Comparison of ENCODE assay signal across 19 mouse cellular contexts in the genomic region with DNA sequence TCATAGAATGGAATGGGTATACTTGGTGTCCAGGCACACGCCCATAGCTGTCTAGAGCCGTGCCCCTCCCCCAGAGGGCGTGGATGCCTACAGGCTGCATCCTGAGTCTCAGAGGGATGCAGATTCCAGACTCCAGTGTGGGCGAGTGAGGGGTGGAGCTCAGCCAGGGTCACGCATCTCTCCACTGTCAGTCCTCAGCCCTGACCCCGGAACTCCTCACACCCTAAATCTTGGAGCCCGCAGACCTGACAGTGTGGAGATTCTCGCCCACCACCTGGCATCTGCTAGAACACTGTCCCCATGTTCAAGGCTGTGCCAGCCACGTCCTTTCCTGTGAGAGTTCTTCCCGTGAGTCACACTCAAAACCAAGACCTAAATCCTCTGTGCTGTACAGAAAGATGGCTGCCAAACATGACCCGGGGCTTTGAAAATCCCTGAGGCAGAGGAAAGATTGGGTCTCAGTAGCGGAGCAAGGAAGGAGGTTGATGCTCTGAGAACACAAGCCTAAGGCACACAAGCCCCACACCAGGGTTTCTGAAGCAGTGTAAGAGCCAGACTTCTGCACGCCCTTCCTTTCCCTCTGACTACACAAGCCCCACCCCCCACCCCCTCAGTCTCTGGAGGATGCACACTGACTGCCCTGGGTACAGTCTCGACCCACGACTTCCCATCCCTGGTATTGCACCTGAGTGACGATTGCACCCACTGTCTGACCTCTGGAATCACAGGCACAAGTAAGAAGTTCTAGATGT. TPM values are rescaled to one million over a fixed set of nuclear protein-coding genes. Genes with fewer than 3 reads are reported as not detected.
DNase-seq lines count a peak whose midpoint lies in the region; ATAC-seq lines count a peak whose summit lies in the region.
"Had no signal": no experiment of that assay in that cellular context is flagged by ENCODE, and none has a peak within 500 bp of the region (broad histone marks: within the 10 kb centered on the region; RNA-seq: fewer than 3 reads in every experiment).

No protein-coding gene starts in this region.

- H3K27me3 ChIP-seq in midbrain, embryonic 10.5 days (ENCODE audit: low read depth, poor library complexity, severe bottlenecking) = peaks cover 87% of the 10 kb centered on the region
- H3K27me3 ChIP-seq in midbrain, embryonic 13.5 days = peaks cover 74% of the 10 kb centered on the region
- H3K27me3 ChIP-seq in midbrain, embryonic 12.5 days = peaks cover 77% of the 10 kb centered on the region

- peaks cover 52% of the 10 kb centered on the region for H3K4me1 ChIP-seq in midbrain, embryonic 10.5 days
- H3K4me1 ChIP-seq in midbrain, embryonic 13.5 days (replicated peaks) = peaks cover 39% of the 10 kb centered on the region
- H3K4me1 ChIP-seq in midbrain, embryonic 12.5 days = peaks cover 35% of the 10 kb centered on the region

- 36% methylated on average over 16 of the region's 16 CpGs for WGBS in midbrain, embryonic 10.5 days
- WGBS in midbrain, embryonic 13.5 days = 35% methylated on average over 16 of the region's 16 CpGs
- WGBS in midbrain, embryonic 12.5 days = 32% methylated on average over 16 of the region's 16 CpGs

- no peak for DNase-seq in midbrain, embryonic 10.5 days (ENCODE audit: low spot score)
- DNase-seq in ES-CJ7 (ENCODE audit: low read depth, low spot score) (peak; percentile 96), ZHBTc4 (ENCODE audit: low read depth, low spot score) (peak; percentile 94)
- no peak for DNase-seq in gastrocnemius, postnatal 4 days (ENCODE audit: low spot score in 2 of 2)
- DNase-seq: cerebellum, adult 2 months; spleen, adult 18-20 months had no signal

- no peaks in the 10 kb centered on the region for H3K36me3 ChIP-seq in midbrain, embryonic 10.5 days
- H3K36me3 ChIP-seq in midbrain, embryonic 13.5 days = no peaks in the 10 kb centered on the region
- H3K36me3 ChIP-seq in midbrain, embryonic 12.5 days = no peaks in the 10 kb centered on the region

- no peak overlapping the region for H3K9ac ChIP-seq in midbrain, embryonic 13.5 days (replicated peaks)
- H3K9ac ChIP-seq in midbrain, embryonic 12.5 days (replicated peaks) = no peak overlapping the region

- H3K27ac ChIP-seq in midbrain, embryonic 10.5 days (replicated peaks) = no peak overlapping the region
- no peak overlapping the region for H3K27ac ChIP-seq in midbrain, embryonic 13.5 days
- H3K27ac ChIP-seq in midbrain, embryonic 12.5 days (replicated peaks) = no peak overlapping the region
- H3K27ac ChIP-seq: stomach, postnatal 0 days had no signal

- no peaks in the 10 kb centered on the region for H3K9me3 ChIP-seq in midbrain, embryonic 10.5 days (replicated peaks)
- H3K9me3 ChIP-seq in midbrain, embryonic 13.5 days = no peaks in the 10 kb centered on the region
- H3K9me3 ChIP-seq in midbrain, embryonic 12.5 days = no peaks in the 10 kb centered on the region

- no peak overlapping the region for H3K4me2 ChIP-seq in midbrain, embryonic 13.5 days (replicated peaks)
- H3K4me2 ChIP-seq in midbrain, embryonic 12.5 days (replicated peaks) = peak overlapping the region; percentile 19; the same call in 1 of the 2 replicates
- H3K4me2 ChIP-seq: liver, embryonic 11.5 days had no signal

- H3K4me3 ChIP-seq in midbrain, embryonic 10.5 days = peak overlapping the region; percentile 31; the same call in 1 of the 2 replicates
- no peak overlapping the region for H3K4me3 ChIP-seq in midbrain, embryonic 13.5 days (replicated peaks)
- H3K4me3 ChIP-seq in midbrain, embryonic 12.5 days = 0 out of 2 replicates have a peak overlapping the region, but pooled peaks have one; percentile 9

- no peak for ATAC-seq in midbrain, embryonic 13.5 days
- no peak for ATAC-seq in midbrain, embryonic 12.5 days (ENCODE audit: low FRiP score, low read depth)
- ATAC-seq in megakaryocyte progenitor cell, adult 5-6 weeks (replicated peaks; ENCODE audit: poor library complexity) = no peak

RNA-seq across cellular contexts. Expression of gene Aym1, which starts 12.3 kb away (rescaled TPM):
- polyA plus RNA-seq in midbrain, embryonic 10.5 days (2016; fragmentation: Nextera tagmentation; extraction: Ambion mirVana) = not detected in 2 replicates
- not detected in 2 replicates for polyA plus RNA-seq in midbrain, embryonic 13.5 days (2015; fragmentation: Nextera tagmentation; extraction: Ambion mirVana)
- polyA plus RNA-seq in midbrain, embryonic 12.5 days (2016; fragmentation: Nextera tagmentation; extraction: Ambion mirVana) = not detected in 2 replicates
- total RNA-seq in megakaryocyte progenitor cell, adult 5-6 weeks (2015) = not detected in 2 replicates
- not detected in 2 replicates for total RNA-seq in megakaryocyte progenitor cell, adult 5-6 weeks (2017)
- not detected for total RNA-seq in gastrocnemius, postnatal 4 days (2021)
- total RNA-seq: granulocyte monocyte progenitor cell, adult 5-6 weeks; layer of hippocampus, postnatal 25 days had no signal
- polyA plus RNA-seq: brain, embryonic 14.5 days; cerebellum, adult 2 months; heart, embryonic 16.5 days; intestine, embryonic 14.5 days; kidney, embryonic 16.5 days; liver, embryonic 11.5 days; lung, embryonic 16.5 days; stomach, postnatal 0 days; urinary bladder, adult 2 months had no signal

RNA-seq across cellular contexts. Expression of gene Sgsm1, which starts 34.2 kb away (rescaled TPM):
- 16.0 and 16.3 TPM in 2 replicates for polyA plus RNA-seq in midbrain, embryonic 10.5 days (2016; fragmentation: Nextera tagmentation; extraction: Ambion mirVana)
- 17.2 and 17.4 TPM in 2 replicates for polyA plus RNA-seq in midbrain, embryonic 13.5 days (2015; fragmentation: Nextera tagmentation; extraction: Ambion mirVana)
- polyA plus RNA-seq in midbrain, embryonic 12.5 days (2016; fragmentation: Nextera tagmentation; extraction: Ambion mirVana) = 16.1 and 19.5 TPM in 2 replicates
- 0.67 TPM in 1 of 2 replicates, not detected in the other for total RNA-seq in megakaryocyte progenitor cell, adult 5-6 weeks (2015)
- total RNA-seq in megakaryocyte progenitor cell, adult 5-6 weeks (2017) = not detected in 2 replicates
- total RNA-seq in gastrocnemius, postnatal 4 days (2021) = 1 to 10 TPM in 1 of 2 experiments, under 1 TPM in 1; 0.75 to 1.3 TPM
- total RNA-seq: granulocyte monocyte progenitor cell, adult 5-6 weeks had no signal

Comparison
In these comparisons a context has a peak if more than half of its experiments do, and no peak if none do; other contexts are left out.
1. DNase-seq: peak in ES-CJ7 (single experiment) and ZHBTc4 (single experiment); none in midbrain, embryonic 10.5 days (single experiment) and gastrocnemius, postnatal 4 days (0 of 2).